8 mouse cellular contexts compared by ENCODE assay signal in genomic region chr3:84260024-84260535, GRCm38 (mm10). TPM values are rescaled to one million over a fixed set of nuclear protein-coding genes. Genes with fewer than 3 reads are reported as not detected.
DNase-seq lines count a peak whose midpoint lies in the region; ATAC-seq and TF ChIP-seq lines count a peak whose summit lies in the region.

No protein-coding gene starts in this region.

- H3K4me2 ChIP-seq in heart, postnatal 0 days (ENCODE audit: low read depth, low read length), result peak overlapping the region; percentile 95

- no peak for TF ChIP-seq EP300 in heart, postnatal 0 days (IDR thresholded peaks at IDR 0.05; ENCODE audit: low read depth)

- no peaks in the 10 kb centered on the region for H3K9me3 ChIP-seq in heart, postnatal 0 days (replicated peaks; ENCODE audit: control insufficient read depth, low read length)

- DNase-seq in retina, embryonic 14.5 days (ENCODE audit: low spot score), result peak; percentile 23
- no peak for DNase-seq in retina, postnatal 1 day
- peak; percentile 32 to 42 for DNase-seq in cerebellum, adult 2 months
- no peak for DNase-seq in heart, postnatal 0 days (ENCODE audit: low spot score)
- DNase-seq in ovary, postnatal 36 days (ENCODE audit: low spot score), result no peak
- DNase-seq in ovary, adult 18-20 months (ENCODE audit: low spot score), result no peak
- DNase-seq in layer of hippocampus, postnatal 10 days (ENCODE audit: low spot score in 2 of 2), result no peak

- TF ChIP-seq POLR2A in cerebellum, adult 2 months (IDR thresholded peaks at IDR 0.05; ENCODE audit: borderline replicate concordance, insufficient read depth, low read length), result no peak

- peak; percentile 19; the same call in 1 of the 2 replicates for ATAC-seq in heart, postnatal 0 days (ENCODE audit: insufficient read depth, low read depth)

- 5% methylated on average over 8 of the region's 8 CpGs for WGBS in cerebellum, adult 2 months
- 12% methylated on average over 7 of the region's 8 CpGs for WGBS in heart, postnatal 0 days
- WGBS in macrophage (ENCODE audit: missing documents), result 13% methylated on average over 7 of the region's 8 CpGs

- peak overlapping the region; percentile 83 for H3K9ac ChIP-seq in heart, postnatal 0 days (replicated peaks; ENCODE audit: low read depth, low read length)

- no peak for TF ChIP-seq CTCF in cerebellum, adult 2 months (IDR thresholded peaks at IDR 0.05; ENCODE audit: borderline replicate concordance, insufficient read depth, low read depth, low read length)
- no peak for TF ChIP-seq CTCF in heart, postnatal 0 days (IDR thresholded peaks at IDR 0.05; ENCODE audit: low read depth)

- H3K79me2 ChIP-seq in macrophage (ENCODE audit: inconsistent target), result no peaks in the 10 kb centered on the region

- H3K36me3 ChIP-seq in heart, postnatal 0 days (replicated peaks; ENCODE audit: control insufficient read depth, insufficient read depth, low read length), result no peaks in the 10 kb centered on the region
- no peaks in the 10 kb centered on the region for H3K36me3 ChIP-seq in macrophage (ENCODE audit: inconsistent target)

- no peaks in the 10 kb centered on the region for H3K4me1 ChIP-seq in cerebellum, adult 2 months (ENCODE audit: control insufficient read depth, insufficient read depth, low read length)
- H3K4me1 ChIP-seq in heart, postnatal 0 days (ENCODE audit: control insufficient read depth, insufficient read depth), result peaks cover 4% of the 10 kb centered on the region; the same call in 1 of the 2 replicates

- H3K27me3 ChIP-seq in cerebellum, adult 2 months (ENCODE audit: control insufficient read depth, insufficient read depth, low read length), result no peaks in the 10 kb centered on the region
- peaks cover 3% of the 10 kb centered on the region; the same call in 1 of the 2 replicates for H3K27me3 ChIP-seq in heart, postnatal 0 days (ENCODE audit: control insufficient read depth, insufficient read depth, low read length)

- H3K27ac ChIP-seq in cerebellum, adult 2 months (ENCODE audit: insufficient read depth, low read length), result no peak overlapping the region
- H3K27ac ChIP-seq in heart, postnatal 0 days (ENCODE audit: low read depth), result 0 out of 2 replicates have a peak overlapping the region, but pooled peaks have one; percentile 50
- H3K27ac ChIP-seq in macrophage, result no peak overlapping the region

- peak overlapping the region; percentile 95 for H3K4me3 ChIP-seq in cerebellum, adult 2 months (replicated peaks; ENCODE audit: insufficient read depth, low read depth, low read length)
- H3K4me3 ChIP-seq in heart, postnatal 0 days (ENCODE audit: low read depth, low read length), result peak overlapping the region; percentile 80
- H3K4me3 ChIP-seq in macrophage (ENCODE audit: inconsistent target), result peak overlapping the region; percentile 40

RNA-seq across cellular contexts. Expression of gene Trim2, which starts 46.6 kb away (rescaled TPM):
- 120 and 129 TPM in 2 replicates for polyA plus RNA-seq in cerebellum, adult 2 months (2012; rRNA removed)
- total RNA-seq in heart, postnatal 0 days (2014; rRNA removed; ENCODE audit: low replicate concordance), result 6.1 and 11.0 TPM in 2 replicates
- polyA plus RNA-seq in heart, postnatal 0 days (2015; fragmentation: Nextera tagmentation; extraction: Ambion mirVana), result 4.9 and 6.0 TPM in 2 replicates
- 10 to 100 TPM in 7 of 26 experiments, 1 to 10 TPM in 19; 2.2 to 14.2 (median 6.3) TPM for total RNA-seq in macrophage (2018; cell fraction: chromatin; rRNA removed)
- 1 to 10 TPM in 24 of 26 experiments, under 1 TPM in 2; 0.94 to 2.7 (median 1.5) TPM for total RNA-seq in macrophage (2018; cell fraction: cytosol; rRNA removed)
- total RNA-seq in macrophage (2018; cell fraction: nucleus; rRNA removed), result 10 to 100 TPM in 2 of 26 experiments, 1 to 10 TPM in 24; 1.3 to 12.5 (median 4.0) TPM
- 0.52 to 1.5 TPM (median 1.1 TPM) in 3 replicates for polyA plus RNA-seq in macrophage (2018)
- 100 to 1,000 TPM; 267 to 271 TPM for total RNA-seq in layer of hippocampus, postnatal 10 days (2021)

Comparison
In these comparisons a context has a peak if more than half of its experiments do, and no peak if none do; other contexts are left out.
1. DNase-seq: peak in retina, embryonic 14.5 days (single experiment) and cerebellum, adult 2 months (2 of 2); none in retina, postnatal 1 day (single experiment), heart, postnatal 0 days (single experiment), ovary, postnatal 36 days (single experiment), ovary, adult 18-20 months (single experiment) and layer of hippocampus, postnatal 10 days (0 of 2).
2. H3K4me3 ChIP-seq: peak in every context shown above with its lines; median percentile 95 in cerebellum, adult 2 months; 80 in heart, postnatal 0 days; 40 in macrophage.
3. RNA of gene Trim2, which starts 46.6 kb away (polyA plus RNA-seq): 120 to 129 TPM in cerebellum, adult 2 months; 4.9 to 6.0 TPM in heart, postnatal 0 days and 0.52 to 1.5 TPM in macrophage; every median in the first group is over 10 times any median in the second.